ENCODE assay signal across 8 mouse cellular contexts in genomic region chr10:85388071-85388750, GRCm38 (mm10). TPM values are rescaled to one million over a fixed set of nuclear protein-coding genes. Genes with fewer than 3 reads are reported as not detected.
DNase-seq lines count a peak whose midpoint lies in the region; ATAC-seq and TF ChIP-seq lines count a peak whose summit lies in the region.

No protein-coding gene starts in this region.

- peak overlapping the region; percentile 99 for H3K4me2 ChIP-seq in forebrain, embryonic 13.5 days
- peak overlapping the region; percentile 96 for H3K4me2 ChIP-seq in intestine, embryonic 15.5 days (replicated peaks)
- H3K4me2 ChIP-seq in lung, embryonic 15.5 days: peak overlapping the region; percentile 100
- H3K4me2 ChIP-seq in stomach, embryonic 14.5 days (replicated peaks; ENCODE audit: low read depth, low read length): peak overlapping the region; percentile 100

- H3K9me3 ChIP-seq in forebrain, embryonic 13.5 days (replicated peaks): no peaks in the 10 kb centered on the region
- H3K9me3 ChIP-seq in intestine, embryonic 15.5 days: no peaks in the 10 kb centered on the region
- no peaks in the 10 kb centered on the region for H3K9me3 ChIP-seq in lung, embryonic 15.5 days
- no peaks in the 10 kb centered on the region for H3K9me3 ChIP-seq in stomach, embryonic 14.5 days (ENCODE audit: control insufficient read depth, low read depth, low read length)

- H3K27me3 ChIP-seq in forebrain, embryonic 13.5 days: peaks cover 24% of the 10 kb centered on the region; the same call in 1 of the 2 replicates
- peaks cover 16% of the 10 kb centered on the region for H3K27me3 ChIP-seq in intestine, embryonic 15.5 days (replicated peaks)
- peaks cover 31% of the 10 kb centered on the region for H3K27me3 ChIP-seq in lung, embryonic 15.5 days
- 0 out of 2 replicates have a peak, but pooled peaks cover 8% of the 10 kb centered on the region for H3K27me3 ChIP-seq in stomach, embryonic 14.5 days (ENCODE audit: control insufficient read depth, insufficient read depth, low read length)

- intact Hi-C loops in left cerebral cortex, adult 2 months (cut with DNase I): loop anchor here (5.0 kb wide), 2 partner anchors 209 to 239 kb away; no protein-coding TSS in a partner anchor
- intact Hi-C loops in left cerebral cortex, postnatal 36 days (cut with DNase I): loop anchor here (5.0 to 10.0 kb wide), 2 partner anchors 166 to 237 kb away; no protein-coding TSS in a partner anchor

- 0 out of 2 replicates have a peak, but pooled peaks have one; percentile 1 for ATAC-seq in forebrain, embryonic 13.5 days
- ATAC-seq in intestine, embryonic 15.5 days: no peak
- peak; percentile 4; the same call in 1 of the 2 replicates for ATAC-seq in lung, embryonic 15.5 days (ENCODE audit: borderline replicate concordance, extremely low read depth, low FRiP score, low TSS enrichment)
- ATAC-seq in stomach, embryonic 14.5 days (ENCODE audit: insufficient number of reproducible peaks, insufficient read depth, low FRiP score, low read depth): no peak
- no peak for ATAC-seq in activated CD4-positive, CD25-positive, alpha-beta regulatory T cell, adult 4 months

- WGBS in bone marrow, adult 2 months: 2% methylated on average over 50 of the region's 50 CpGs
- WGBS in forebrain, embryonic 13.5 days: under 1% methylated on average over 49 of the region's 50 CpGs
- WGBS in intestine, embryonic 15.5 days: 1% methylated on average over 50 of the region's 50 CpGs
- 1% methylated on average over 50 of the region's 50 CpGs for WGBS in lung, embryonic 15.5 days
- 2% methylated on average over 42 of the region's 50 CpGs for WGBS in stomach, embryonic 14.5 days

- peak overlapping the region; percentile 61 for H3K4me3 ChIP-seq in left cerebral cortex, adult 2 months
- H3K4me3 ChIP-seq in bone marrow, adult 2 months (replicated peaks; ENCODE audit: control insufficient read depth, low read depth, low read length): peak overlapping the region; percentile 49
- peak overlapping the region; percentile 62 for H3K4me3 ChIP-seq in forebrain, embryonic 13.5 days
- H3K4me3 ChIP-seq in intestine, embryonic 15.5 days (replicated peaks): peak overlapping the region; percentile 51
- H3K4me3 ChIP-seq in lung, embryonic 15.5 days: peak overlapping the region; percentile 60
- H3K4me3 ChIP-seq in stomach, embryonic 14.5 days (ENCODE audit: low read depth, low read length): peak overlapping the region; percentile 50

- no peak overlapping the region for H3K27ac ChIP-seq in left cerebral cortex, adult 2 months
- H3K27ac ChIP-seq in bone marrow, adult 2 months (ENCODE audit: control insufficient read depth, insufficient read depth, low read depth, low read length, poor library complexity): no peak overlapping the region
- H3K27ac ChIP-seq in forebrain, embryonic 13.5 days: no peak overlapping the region
- H3K27ac ChIP-seq in intestine, embryonic 15.5 days: no peak overlapping the region
- H3K27ac ChIP-seq in lung, embryonic 15.5 days: no peak overlapping the region
- H3K27ac ChIP-seq in stomach, embryonic 14.5 days (ENCODE audit: low read length): no peak overlapping the region

- peak overlapping the region; percentile 75 for H3K9ac ChIP-seq in forebrain, embryonic 13.5 days
- peak overlapping the region; percentile 62 for H3K9ac ChIP-seq in intestine, embryonic 15.5 days
- peak overlapping the region; percentile 62 for H3K9ac ChIP-seq in lung, embryonic 15.5 days
- H3K9ac ChIP-seq in stomach, embryonic 14.5 days (replicated peaks; ENCODE audit: low read depth, low read length): peak overlapping the region; percentile 53

- peak in 1 of 2 experiments; percentile 8 for DNase-seq in left cerebral cortex, adult 2 months (ENCODE audit: extremely low spot score in 1 of 2, low spot score in 2 of 2)
- no peak for DNase-seq in left cerebral cortex, postnatal 36 days (ENCODE audit: low spot score in 2 of 2)

- TF ChIP-seq POLR2A in bone marrow, adult 2 months (IDR thresholded peaks at IDR 0.05; ENCODE audit: borderline replicate concordance, control insufficient read depth, low read depth, low read length): no peak

- TF ChIP-seq CTCF in left cerebral cortex, adult 2 months (IDR thresholded peaks at IDR 0.05): no peak
- TF ChIP-seq CTCF in bone marrow, adult 2 months (IDR thresholded peaks at IDR 0.05; ENCODE audit: control insufficient read depth, insufficient read depth, low read length): no peak

- no peaks in the 10 kb centered on the region for H3K4me1 ChIP-seq in bone marrow, adult 2 months (ENCODE audit: control insufficient read depth, insufficient read depth, low read length)
- peaks cover 33% of the 10 kb centered on the region for H3K4me1 ChIP-seq in forebrain, embryonic 13.5 days
- peaks cover 8% of the 10 kb centered on the region for H3K4me1 ChIP-seq in intestine, embryonic 15.5 days (replicated peaks)
- H3K4me1 ChIP-seq in lung, embryonic 15.5 days: peaks cover 18% of the 10 kb centered on the region
- peaks cover 8% of the 10 kb centered on the region for H3K4me1 ChIP-seq in stomach, embryonic 14.5 days (ENCODE audit: control insufficient read depth, insufficient read depth, low read length)

- no peaks in the 10 kb centered on the region for H3K36me3 ChIP-seq in forebrain, embryonic 13.5 days (ENCODE audit: poor library complexity, severe bottlenecking)
- H3K36me3 ChIP-seq in intestine, embryonic 15.5 days: no peaks in the 10 kb centered on the region
- no peaks in the 10 kb centered on the region for H3K36me3 ChIP-seq in lung, embryonic 15.5 days
- H3K36me3 ChIP-seq in stomach, embryonic 14.5 days (ENCODE audit: control insufficient read depth, insufficient read depth, low read length): no peaks in the 10 kb centered on the region

RNA-seq across cellular contexts. Expression of gene Btbd11, which starts 1.6 kb away (rescaled TPM):
- 10 to 100 TPM; 26.9 to 33.7 TPM for total RNA-seq in left cerebral cortex, adult 2 months (2021)
- total RNA-seq in left cerebral cortex, postnatal 36 days (2021): 10 to 100 TPM; 27.5 to 31.5 TPM
- 0.85 TPM in 1 of 2 replicates, not detected in the other for polyA plus RNA-seq in bone marrow, adult 2 months (2011; ENCODE audit: insufficient read depth, insufficient read length, low replicate concordance, missing spikeins)
- polyA plus RNA-seq in forebrain, embryonic 13.5 days (2015; fragmentation: Nextera tagmentation; extraction: Ambion mirVana): 4.5 and 7.7 TPM in 2 replicates
- 1.5 and 1.6 TPM in 2 replicates for polyA plus RNA-seq in intestine, embryonic 15.5 days (2015; fragmentation: Nextera tagmentation; extraction: Ambion mirVana)
- polyA plus RNA-seq in lung, embryonic 15.5 days (2015; fragmentation: Nextera tagmentation; extraction: Ambion mirVana): 1.9 and 2.0 TPM in 2 replicates
- 2.4 and 3.7 TPM in 2 replicates for polyA plus RNA-seq in stomach, embryonic 14.5 days (2014; fragmentation: Nextera tagmentation; extraction: Ambion mirVana)
- 1 to 10 TPM; 3.3 to 3.9 TPM for polyA plus RNA-seq in activated CD4-positive, CD25-positive, alpha-beta regulatory T cell, adult 4 months (2017; shearing (Covaris generic))

Comparison
In these comparisons a context has a peak if more than half of its experiments do, and no peak if none do; other contexts are left out.
1. ATAC-seq: peak in forebrain, embryonic 13.5 days (single experiment) and lung, embryonic 15.5 days (single experiment); none in intestine, embryonic 15.5 days (single experiment), stomach, embryonic 14.5 days (single experiment) and activated CD4-positive, CD25-positive, alpha-beta regulatory T cell, adult 4 months (single experiment).
2. Peak in every context shown above with its lines, with median percentiles within 50 percentile points of each other: H3K4me3 ChIP-seq, H3K4me2 ChIP-seq and H3K9ac ChIP-seq.